Mouse (Mus musculus) heart, adult 2 months (tissue): ENCODE measurements around the gene Hip1r.

Experiments used
- CTCF ChIP-seq: fragments of 200-600 bp; IDR thresholded peaks from 2 replicates; pipeline ENCODE4 v1.8.1; 2022; ENCODE audit warnings: antibody characterized with exemption, mild to moderate bottlenecking, moderate library complexity
- EP300 ChIP-seq: fragments of 200-500 bp; IDR thresholded peaks from 2 replicates; pipeline ENCODE4 v1.6.1; 2011; ENCODE audit warnings: low read depth, low read length, control low read depth; ENCODE audit not compliant: insufficient read depth
- POLR2A ChIP-seq: fragments of 200-500 bp; IDR thresholded peaks from 2 replicates; pipeline ENCODE4 v1.6.1; 2011; ENCODE audit warnings: mild to moderate bottlenecking, low read depth, low read length, control low read depth; ENCODE audit not compliant: insufficient read depth

- TF ChIP-seq CTCF, result no peak
- no peak for TF ChIP-seq POLR2A
- no peak for TF ChIP-seq EP300
Measured at GRCm38 (mm10) chr5:123969216-123969615, 4.2 kb upstream of the Hip1r start.
